Mouse (Mus musculus) cerebral cortex, adult 2 months (tissue): Measurements from ENCODE around the gene Cbarp.

Experiments
- WGBS: fragments of 180-500 bp; shearing (Covaris S2); methylation state at CpG from one replicate; pipeline ENCODE4 v1.1.7; 2018; 5-methylcytosine and 5-hydroxymethylcytosine counted together

Cbarp gene

GRCm38 (mm10) chr10:80097275-80097674 lies 43.4 kb downstream of the Cbarp start:
- 14% methylated on average over 5 of the region's 7 CpGs for WGBS

GRCm38 (mm10) chr10:80095547-80095946 lies 45.1 kb downstream of the Cbarp start:
- WGBS: 86% methylated on average over 5 of the region's 5 CpGs

- 79% methylated on average over 3 of the region's 3 CpGs for WGBS
These were observed 46.0 kb downstream of the Cbarp start for GRCm38 (mm10) chr10:80094684-80095083.

GRCm38 (mm10) chr10:80094085-80094484 lies 46.5 kb downstream of the Cbarp start:
- 89% methylated on average over 6 of the region's 6 CpGs for WGBS

- WGBS: 73% methylated on average over 5 of the region's 5 CpGs
These were observed 47.9 kb downstream of the Cbarp start for GRCm38 (mm10) chr10:80092690-80093089.

GRCm38 (mm10) chr10:80091527-80091926 lies 49.1 kb downstream of the Cbarp start:
- WGBS: 76% methylated on average over 6 of the region's 6 CpGs

- 76% methylated on average over 4 of the region's 4 CpGs for WGBS
These were observed 51.5 kb downstream of the Cbarp start for GRCm38 (mm10) chr10:80089146-80089545.

- 89% methylated on average over 8 of the region's 8 CpGs for WGBS
These were observed 53.2 kb downstream of the Cbarp start for GRCm38 (mm10) chr10:80087483-80087882.

GRCm38 (mm10) chr10:80086847-80087246 lies 53.8 kb downstream of the Cbarp start:
- WGBS: 53% methylated on average over 3 of the region's 3 CpGs

- WGBS: 41% methylated on average over 9 of the region's 9 CpGs
These were observed 55.7 kb downstream of the Cbarp start for GRCm38 (mm10) chr10:80084817-80085487.

GRCm38 (mm10) chr10:80081075-80081474 lies 59.6 kb downstream of the Cbarp start:
- WGBS: 85% methylated on average over 3 of the region's 3 CpGs
